Mouse (Mus musculus): ENCODE measurements around the gene Hoxd11. TPM values are rescaled to one million over a fixed set of nuclear protein-coding genes. Genes with fewer than 3 reads are reported as not detected.
A peak's percentile ranks its signal among the peaks of the same experiment; 100 is the strongest.

Hoxd11 gene
- total RNA-seq, 1 experiment from 2014 or later = not detected

DNA sequence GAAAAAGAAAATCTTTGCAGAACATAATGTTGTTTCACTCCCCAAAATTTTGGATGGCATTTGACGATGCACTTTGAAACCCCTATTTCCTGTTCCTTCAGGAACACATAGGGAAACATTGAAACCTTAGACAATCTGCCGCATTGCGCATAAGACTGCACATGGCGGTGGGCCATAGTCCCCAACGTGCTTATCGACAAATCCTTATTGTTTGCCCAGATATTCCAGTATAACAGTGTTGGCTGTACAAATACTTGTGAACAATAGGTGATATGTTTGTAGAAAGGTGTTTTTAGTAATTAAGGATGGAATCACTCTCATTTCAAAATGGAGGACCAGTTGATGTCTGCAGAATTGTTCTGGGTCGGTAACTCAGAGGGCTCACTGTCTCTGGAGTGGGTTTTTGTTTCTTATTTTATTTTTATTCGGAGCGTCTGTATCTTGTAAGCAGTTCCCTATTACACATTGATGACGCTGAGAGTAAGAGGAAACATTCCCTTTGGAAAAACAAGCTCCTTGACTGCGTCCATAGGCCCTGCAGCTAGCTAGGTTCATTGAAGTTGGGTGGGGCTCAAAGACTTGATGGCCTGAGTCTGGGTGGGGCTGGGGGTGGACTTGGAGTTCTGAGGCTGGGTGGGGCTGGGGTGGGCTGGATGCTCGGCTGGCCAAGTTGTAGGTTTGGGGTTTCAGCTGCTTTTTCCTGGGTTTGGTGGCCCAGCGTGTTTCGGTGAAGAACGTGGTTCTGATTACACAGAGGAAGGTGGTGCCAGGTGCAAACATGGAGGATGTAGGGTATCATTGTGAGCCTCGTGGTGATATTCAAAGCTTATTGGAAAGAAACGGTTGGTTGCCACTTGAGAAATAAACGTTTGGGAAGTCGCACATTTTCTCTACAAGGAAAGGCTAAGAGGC, 34.1 kb downstream of the Hoxd11 start:
- no peak for ATAC-seq (replicated peaks in 1 of 2; ENCODE audit: insufficient read depth in 1 of 2, low FRiP score in 2 of 2, low TSS enrichment in 1 of 2, low read depth in 1 of 2, poor library complexity in 2 of 2, severe bottlenecking in 2 of 2)

- ATAC-seq (replicated peaks in 1 of 2; ENCODE audit: insufficient read depth in 1 of 2, low FRiP score in 2 of 2, low TSS enrichment in 1 of 2, low read depth in 1 of 2, poor library complexity in 2 of 2, severe bottlenecking in 2 of 2) = no peak
Measured at GRCm38 (mm10) chr2:74714156-74714789, 34.9 kb downstream of the Hoxd11 start.

- no peak for ATAC-seq (replicated peaks in 1 of 2; ENCODE audit: insufficient read depth in 1 of 2, low FRiP score in 2 of 2, low TSS enrichment in 1 of 2, low read depth in 1 of 2, poor library complexity in 2 of 2, severe bottlenecking in 2 of 2)
Measured at GRCm38 (mm10) chr2:74714881-74715280, 35.5 kb downstream of the Hoxd11 start.

DNA sequence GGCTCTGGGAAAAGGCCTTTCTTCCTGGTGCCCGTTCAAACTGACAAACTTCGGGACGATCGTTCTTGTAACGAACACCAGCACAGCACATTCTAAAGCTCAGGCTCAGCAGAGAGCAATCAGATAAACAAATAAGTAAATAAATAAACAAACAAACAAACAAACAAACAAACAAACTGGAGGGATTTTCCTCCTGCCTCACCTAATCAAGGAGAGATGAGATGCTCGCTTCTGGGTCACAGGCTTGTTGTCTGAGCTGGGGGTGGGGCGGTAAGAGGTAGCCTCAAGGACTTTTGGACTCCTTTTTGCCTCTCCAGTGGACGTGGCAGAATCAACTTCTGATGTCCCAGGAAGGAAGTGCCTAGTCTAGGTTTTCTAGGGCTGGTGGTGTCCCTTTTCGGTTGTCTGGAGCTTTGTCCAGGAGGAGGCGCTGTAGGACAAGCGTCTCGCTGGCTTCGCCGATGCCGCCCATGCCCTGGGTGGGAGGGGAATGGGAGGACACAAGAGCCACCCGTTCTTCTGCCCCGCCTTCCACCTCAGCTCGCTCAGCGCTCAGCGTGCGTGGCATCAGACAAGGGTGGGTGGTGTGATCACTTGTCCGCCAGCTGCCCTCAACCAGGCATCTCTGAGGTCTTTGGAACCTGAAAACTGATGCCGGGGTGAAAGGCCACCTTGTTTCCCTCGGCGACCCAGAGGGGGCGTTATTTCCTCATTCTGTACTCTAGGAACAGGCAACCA, 36.3 kb downstream of the Hoxd11 start:
- peak; percentile 80 to 93 for ATAC-seq (replicated peaks in 1 of 2; ENCODE audit: insufficient read depth in 1 of 2, low FRiP score in 2 of 2, low TSS enrichment in 1 of 2, low read depth in 1 of 2, poor library complexity in 2 of 2, severe bottlenecking in 2 of 2)

- ATAC-seq (replicated peaks in 1 of 2; ENCODE audit: insufficient read depth in 1 of 2, low FRiP score in 2 of 2, low TSS enrichment in 1 of 2, low read depth in 1 of 2, poor library complexity in 2 of 2, severe bottlenecking in 2 of 2) = no peak
Measured at GRCm38 (mm10) chr2:74720384-74720783, 41.0 kb downstream of the Hoxd11 start.

DNA sequence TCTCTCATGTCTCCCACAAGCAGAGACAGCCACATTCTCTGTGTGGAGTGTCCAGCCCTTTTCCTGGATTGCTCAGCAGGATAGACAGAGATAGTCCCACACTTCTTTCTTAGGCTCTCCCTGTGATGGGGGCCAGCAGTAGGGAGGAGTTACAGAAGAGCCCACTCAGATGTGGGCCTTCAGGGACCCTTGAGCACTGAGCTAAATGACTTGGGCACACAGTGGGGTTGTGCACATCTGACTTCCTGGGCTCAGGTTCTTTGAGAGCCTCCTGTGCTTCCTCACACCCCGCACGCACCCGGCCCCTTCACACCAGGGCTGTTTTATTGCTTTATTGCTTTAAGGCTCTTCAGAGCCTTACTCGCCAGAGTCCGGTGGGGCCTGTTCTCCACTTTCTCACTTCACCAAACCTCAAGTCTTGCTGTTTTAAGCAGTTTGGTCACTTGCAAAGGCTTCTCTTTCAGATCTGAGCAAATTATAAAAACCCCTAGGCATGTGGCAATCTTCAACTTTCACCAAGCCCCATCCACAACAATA, 41.7 kb downstream of the Hoxd11 start:
- no peak for ATAC-seq (replicated peaks in 1 of 2; ENCODE audit: insufficient read depth in 1 of 2, low FRiP score in 2 of 2, low TSS enrichment in 1 of 2, low read depth in 1 of 2, poor library complexity in 2 of 2, severe bottlenecking in 2 of 2)

GRCm38 (mm10) chr2:74721882-74722281, 42.5 kb downstream of the Hoxd11 start:
- ATAC-seq (replicated peaks in 1 of 2; ENCODE audit: insufficient read depth in 1 of 2, low FRiP score in 2 of 2, low TSS enrichment in 1 of 2, low read depth in 1 of 2, poor library complexity in 2 of 2, severe bottlenecking in 2 of 2) = no peak

DNA sequence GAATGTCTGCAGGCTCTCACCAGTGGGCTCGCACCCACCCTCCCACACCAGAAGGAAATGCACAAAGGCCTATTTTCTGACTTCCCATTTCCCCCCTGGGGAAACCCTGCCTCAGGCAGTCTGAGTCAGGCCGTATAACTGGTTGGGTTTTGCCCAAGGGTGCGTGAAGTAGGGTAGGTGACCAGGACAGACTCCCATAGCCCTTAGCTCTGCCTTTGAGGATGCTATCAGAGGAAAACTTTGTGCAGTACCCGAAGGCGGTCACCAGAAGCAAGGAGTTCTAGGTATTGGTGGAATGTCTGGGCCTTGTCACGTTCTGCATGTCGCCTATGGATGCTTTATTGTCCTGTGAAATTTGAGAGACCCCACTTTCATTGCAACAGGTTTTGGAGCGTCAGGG, 43.6 kb downstream of the Hoxd11 start:
- no peak for ATAC-seq (replicated peaks in 1 of 2; ENCODE audit: insufficient read depth in 1 of 2, low FRiP score in 2 of 2, low TSS enrichment in 1 of 2, low read depth in 1 of 2, poor library complexity in 2 of 2, severe bottlenecking in 2 of 2)

- no peak; a peak in 1 of 4 replicates for ATAC-seq (replicated peaks in 1 of 2; ENCODE audit: insufficient read depth in 1 of 2, low FRiP score in 2 of 2, low TSS enrichment in 1 of 2, low read depth in 1 of 2, poor library complexity in 2 of 2, severe bottlenecking in 2 of 2)
Measured at GRCm38 (mm10) chr2:74724244-74725015, 45.1 kb downstream of the Hoxd11 start.

DNA sequence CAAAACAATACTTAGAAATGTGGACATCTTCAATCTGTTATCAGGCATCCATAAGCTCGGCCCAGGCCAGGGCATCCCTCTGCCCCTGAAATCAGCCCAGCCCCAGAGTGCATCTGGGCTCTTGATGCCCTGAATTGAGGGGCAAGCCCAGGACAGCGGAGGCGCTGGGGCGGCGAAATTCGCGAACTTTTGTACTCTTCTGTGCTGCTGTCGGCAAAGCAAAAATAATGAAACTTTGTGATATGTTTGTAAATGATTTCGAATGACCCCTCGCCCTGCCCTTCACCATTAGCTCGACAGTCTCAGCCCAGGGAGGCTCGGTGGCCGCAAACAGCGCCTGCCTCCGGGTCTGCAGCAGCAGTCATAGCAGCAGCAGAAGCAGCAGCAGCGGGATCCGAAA, 45.8 kb downstream of the Hoxd11 start:
- ATAC-seq (replicated peaks in 1 of 2; ENCODE audit: insufficient read depth in 1 of 2, low FRiP score in 2 of 2, low TSS enrichment in 1 of 2, low read depth in 1 of 2, poor library complexity in 2 of 2, severe bottlenecking in 2 of 2) = no peak

- no peak for ATAC-seq (replicated peaks in 1 of 2; ENCODE audit: insufficient read depth in 1 of 2, low FRiP score in 2 of 2, low TSS enrichment in 1 of 2, low read depth in 1 of 2, poor library complexity in 2 of 2, severe bottlenecking in 2 of 2)
Measured at GRCm38 (mm10) chr2:74726551-74726950, 47.2 kb downstream of the Hoxd11 start, which contains the start of gene Gm28230. Gm28230 (plus strand) TSS chr2:74726728.

GRCm38 (mm10) chr2:74726973-74727639, 47.7 kb downstream of the Hoxd11 start:
- ATAC-seq (replicated peaks in 1 of 2; ENCODE audit: insufficient read depth in 1 of 2, low FRiP score in 2 of 2, low TSS enrichment in 1 of 2, low read depth in 1 of 2, poor library complexity in 2 of 2, severe bottlenecking in 2 of 2) = no peak

DNA sequence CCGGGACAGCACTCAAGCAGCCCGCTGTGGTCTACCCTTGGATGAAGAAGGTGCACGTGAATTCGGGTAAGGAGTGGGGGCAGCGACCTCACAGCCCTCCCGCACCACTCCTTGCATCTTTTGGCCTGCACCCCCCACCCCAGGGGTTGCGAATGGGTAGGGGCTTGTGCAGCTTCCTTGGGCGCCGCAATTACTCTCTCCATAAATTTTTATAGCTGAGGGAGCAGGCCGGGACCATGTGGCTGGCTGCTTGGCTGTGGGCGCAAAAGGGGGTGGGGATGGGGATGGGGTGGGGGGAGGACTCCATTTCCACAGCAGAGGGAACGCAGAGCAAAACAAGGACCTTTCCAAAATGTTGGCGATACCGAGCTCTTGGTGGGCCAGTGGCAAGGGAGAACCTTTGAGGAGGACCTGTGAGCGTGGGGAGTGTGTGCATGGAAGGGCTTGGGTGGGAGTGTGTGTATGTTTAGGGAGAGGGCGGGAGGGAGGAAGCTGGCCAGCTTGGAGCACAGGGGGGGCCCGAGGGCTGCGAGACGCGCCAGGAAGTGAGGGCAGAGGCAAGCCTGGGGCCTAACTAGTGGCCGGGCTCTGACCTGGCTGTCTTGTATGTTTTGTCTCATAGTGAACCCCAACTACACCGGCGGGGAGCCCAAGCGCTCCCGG, 48.4 kb downstream of the Hoxd11 start:
- no peak for ATAC-seq (replicated peaks in 1 of 2; ENCODE audit: insufficient read depth in 1 of 2, low FRiP score in 2 of 2, low TSS enrichment in 1 of 2, low read depth in 1 of 2, poor library complexity in 2 of 2, severe bottlenecking in 2 of 2)

DNA sequence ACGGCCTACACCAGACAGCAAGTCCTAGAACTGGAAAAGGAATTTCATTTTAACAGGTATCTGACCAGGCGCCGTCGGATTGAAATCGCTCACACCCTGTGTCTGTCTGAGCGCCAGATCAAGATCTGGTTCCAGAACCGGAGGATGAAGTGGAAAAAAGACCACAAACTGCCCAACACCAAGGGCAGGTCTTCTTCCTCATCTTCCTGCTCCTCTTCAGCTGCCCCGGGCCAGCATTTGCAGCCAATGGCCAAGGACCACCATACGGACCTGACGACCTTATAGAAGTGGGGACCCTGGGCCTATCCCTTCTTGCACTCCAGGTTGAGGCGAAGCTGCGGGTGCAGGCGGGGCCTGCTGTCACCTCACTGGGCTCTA, 48.9 kb downstream of the Hoxd11 start:
- no peak for ATAC-seq (replicated peaks in 1 of 2; ENCODE audit: insufficient read depth in 1 of 2, low FRiP score in 2 of 2, low TSS enrichment in 1 of 2, low read depth in 1 of 2, poor library complexity in 2 of 2, severe bottlenecking in 2 of 2)

DNA sequence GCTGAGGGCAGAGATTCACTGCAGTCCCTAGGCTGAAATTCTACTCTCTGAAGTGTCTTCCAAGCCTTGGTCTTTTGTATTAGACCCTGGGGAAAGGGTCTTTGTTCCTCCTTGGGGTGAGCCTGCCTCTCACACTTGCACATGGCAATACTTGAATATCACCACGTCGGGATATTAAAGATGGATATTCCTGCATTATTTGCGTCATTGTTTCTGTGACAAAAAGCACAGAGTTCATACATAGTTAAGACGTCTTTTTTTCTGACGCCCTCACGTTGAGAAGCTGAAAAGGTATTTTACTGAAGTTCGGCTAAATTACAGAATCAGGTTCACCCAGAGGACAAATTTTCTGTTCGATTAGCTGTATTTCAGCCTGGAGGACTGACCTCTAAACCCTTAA, 51.0 kb downstream of the Hoxd11 start:
- ATAC-seq (replicated peaks in 1 of 2; ENCODE audit: insufficient read depth in 1 of 2, low FRiP score in 2 of 2, low TSS enrichment in 1 of 2, low read depth in 1 of 2, poor library complexity in 2 of 2, severe bottlenecking in 2 of 2) = no peak

DNA sequence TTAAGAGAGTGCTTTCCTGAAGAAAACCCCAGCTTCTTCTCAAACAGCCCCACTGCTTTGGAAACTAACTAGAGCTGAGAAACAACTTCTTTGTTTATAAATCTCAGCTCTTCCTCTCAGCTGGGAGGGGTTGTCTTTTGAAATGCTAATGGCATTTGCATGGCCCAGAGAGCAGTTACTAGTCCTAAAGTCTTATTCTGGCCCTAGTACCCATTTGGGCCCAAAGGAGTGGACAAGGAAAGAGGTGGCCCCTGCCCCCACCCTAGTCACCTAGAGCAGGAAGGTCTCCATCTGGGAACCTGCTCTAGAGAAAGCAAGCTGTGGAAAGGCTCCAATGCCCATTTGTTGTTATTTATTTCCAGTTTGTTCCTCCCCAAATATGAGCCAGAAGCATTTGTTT, 51.7 kb downstream of the Hoxd11 start:
- no peak for ATAC-seq (replicated peaks in 1 of 2; ENCODE audit: insufficient read depth in 1 of 2, low FRiP score in 2 of 2, low TSS enrichment in 1 of 2, low read depth in 1 of 2, poor library complexity in 2 of 2, severe bottlenecking in 2 of 2)

All from hematopoietic stem cell, adult 5-6 weeks (primary cell).